33 mouse cellular contexts compared by ENCODE assay signal in the genomic region with DNA sequence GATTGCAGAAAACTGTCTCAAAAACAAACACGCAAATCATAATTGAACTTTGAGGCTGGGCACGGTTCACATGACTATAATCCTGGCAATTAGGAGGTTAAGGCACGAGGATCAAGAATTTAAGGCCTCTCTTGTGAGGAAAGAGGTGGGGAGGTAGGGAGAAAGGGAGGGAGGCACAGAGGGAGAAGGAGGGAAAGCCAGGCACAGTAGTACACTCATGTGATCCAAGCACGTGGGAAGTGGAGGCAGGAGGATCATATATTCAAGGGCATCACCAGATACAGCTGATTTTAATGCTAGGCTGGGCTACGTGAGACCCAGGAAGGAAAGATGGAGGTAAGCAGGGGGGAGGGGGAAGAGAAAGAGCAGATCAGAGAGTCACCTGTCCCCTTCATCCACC. TPM values are rescaled to one million over a fixed set of nuclear protein-coding genes. Genes with fewer than 3 reads are reported as not detected.
"Had no signal": no experiment of that assay in that cellular context is flagged by ENCODE, and none has a peak within 500 bp of the region (broad histone marks: within the 10 kb centered on the region; RNA-seq: fewer than 3 reads in every experiment).

No protein-coding gene starts in this region.

- H3K4me1 ChIP-seq: embryonic facial prominence, embryonic 10.5 days; embryonic facial prominence, embryonic 12.5 days; embryonic facial prominence, embryonic 13.5 days; embryonic facial prominence, embryonic 15.5 days; forebrain, embryonic 12.5 days; forebrain, embryonic 13.5 days; forebrain, embryonic 15.5 days had no signal

- H3K4me2 ChIP-seq: embryonic facial prominence, embryonic 12.5 days; embryonic facial prominence, embryonic 13.5 days; embryonic facial prominence, embryonic 15.5 days; forebrain, embryonic 12.5 days; forebrain, embryonic 13.5 days; forebrain, embryonic 15.5 days had no signal

- H3K27ac ChIP-seq: embryonic facial prominence, embryonic 10.5 days; embryonic facial prominence, embryonic 12.5 days; embryonic facial prominence, embryonic 13.5 days; embryonic facial prominence, embryonic 15.5 days; forebrain, embryonic 12.5 days; forebrain, embryonic 13.5 days; forebrain, embryonic 15.5 days; gastrocnemius, adult 2 months; heart, adult 2 months had no signal

- DNase-seq: cerebellum, adult 18-20 months; cerebellum, adult 2 months; cerebellum, adult 8-10 months; cerebellum, adult 9-10 months; cerebellum, adult 9-11 months; cerebellum, postnatal 10 days; cerebellum, postnatal 14 days; cerebellum, postnatal 25 days; cerebellum, postnatal 36 days; embryo, embryonic 11 days; forebrain, postnatal 0 days; gastrocnemius, adult 2 months; gastrocnemius, postnatal 10 days; gastrocnemius, postnatal 14 days; gastrocnemius, postnatal 25 days; gastrocnemius, postnatal 36 days; heart, adult 18-20 months; heart, adult 2 months had no signal

- H3K9me3 ChIP-seq: embryonic facial prominence, embryonic 10.5 days; embryonic facial prominence, embryonic 12.5 days; embryonic facial prominence, embryonic 13.5 days; embryonic facial prominence, embryonic 15.5 days; forebrain, embryonic 12.5 days; forebrain, embryonic 13.5 days; forebrain, embryonic 15.5 days had no signal

- H3K4me3 ChIP-seq: embryonic facial prominence, embryonic 10.5 days; embryonic facial prominence, embryonic 12.5 days; embryonic facial prominence, embryonic 13.5 days; embryonic facial prominence, embryonic 15.5 days; erythroblast, embryonic 14.5 days; forebrain, embryonic 12.5 days; forebrain, embryonic 13.5 days; forebrain, embryonic 15.5 days; gastrocnemius, adult 2 months; heart, adult 2 months had no signal

- H3K36me3 ChIP-seq: embryonic facial prominence, embryonic 10.5 days; embryonic facial prominence, embryonic 12.5 days; embryonic facial prominence, embryonic 13.5 days; embryonic facial prominence, embryonic 15.5 days; forebrain, embryonic 12.5 days; forebrain, embryonic 15.5 days had no signal

- H3K9ac ChIP-seq: embryonic facial prominence, embryonic 12.5 days; embryonic facial prominence, embryonic 13.5 days; embryonic facial prominence, embryonic 15.5 days; forebrain, embryonic 12.5 days; forebrain, embryonic 13.5 days; forebrain, embryonic 15.5 days; forebrain, postnatal 0 days had no signal

- H3K27me3 ChIP-seq: embryonic facial prominence, embryonic 12.5 days; embryonic facial prominence, embryonic 13.5 days; embryonic facial prominence, embryonic 15.5 days; forebrain, embryonic 12.5 days; forebrain, embryonic 13.5 days; forebrain, embryonic 15.5 days had no signal

- ATAC-seq: forebrain, embryonic 13.5 days; forebrain, embryonic 14.5 days; forebrain, embryonic 15.5 days; forebrain, embryonic 16.5 days; forebrain, postnatal 0 days had no signal

RNA-seq across cellular contexts. Expression of gene Klk4, which starts 10.4 kb away (rescaled TPM):
- polyA plus RNA-seq: cerebellum, adult 2 months; cortical plate, adult 2 months; embryonic facial prominence, embryonic 10.5 days; embryonic facial prominence, embryonic 11.5 days; erythroblast, embryonic 14.5 days; forebrain, embryonic 12.5 days; forebrain, embryonic 13.5 days; frontal cortex, adult 2 months; gonadal fat pad, adult 2 months; heart, adult 2 months had no signal

RNA-seq across cellular contexts. Expression of gene Klk15, which starts 42.2 kb away (rescaled TPM):
- polyA plus RNA-seq: cerebellum, adult 2 months; cortical plate, adult 2 months; embryonic facial prominence, embryonic 10.5 days; embryonic facial prominence, embryonic 11.5 days; embryonic facial prominence, embryonic 12.5 days; embryonic facial prominence, embryonic 13.5 days; embryonic facial prominence, embryonic 14.5 days; embryonic facial prominence, embryonic 15.5 days; erythroblast, embryonic 14.5 days; forebrain, embryonic 12.5 days; forebrain, embryonic 13.5 days; forebrain, embryonic 14.5 days; forebrain, embryonic 15.5 days; forebrain, embryonic 16.5 days; forebrain, postnatal 0 days; frontal cortex, adult 2 months; gonadal fat pad, adult 2 months; heart, adult 2 months had no signal

RNA-seq across cellular contexts. Expression of gene Klk5, which starts 49.6 kb away (rescaled TPM):
- polyA plus RNA-seq: cerebellum, adult 2 months; cortical plate, adult 2 months; embryonic facial prominence, embryonic 10.5 days; embryonic facial prominence, embryonic 11.5 days; embryonic facial prominence, embryonic 12.5 days; forebrain, embryonic 13.5 days; forebrain, embryonic 14.5 days; forebrain, embryonic 15.5 days; forebrain, embryonic 16.5 days; forebrain, postnatal 0 days; frontal cortex, adult 2 months; gonadal fat pad, adult 2 months; heart, adult 2 months had no signal

RNA-seq across cellular contexts. Expression of gene Klk1b8, which starts 59.1 kb away (rescaled TPM):
- polyA plus RNA-seq: cerebellum, adult 2 months; cortical plate, adult 2 months; embryonic facial prominence, embryonic 10.5 days; embryonic facial prominence, embryonic 11.5 days; embryonic facial prominence, embryonic 12.5 days; embryonic facial prominence, embryonic 13.5 days; embryonic facial prominence, embryonic 14.5 days; embryonic facial prominence, embryonic 15.5 days; erythroblast, embryonic 14.5 days; forebrain, embryonic 12.5 days; forebrain, embryonic 13.5 days; forebrain, embryonic 14.5 days; forebrain, embryonic 15.5 days; forebrain, embryonic 16.5 days; forebrain, postnatal 0 days; frontal cortex, adult 2 months; heart, adult 2 months had no signal
